Mouse (Mus musculus) kidney, embryonic 14.5 days (tissue): Measurements from ENCODE around the gene Atp13a4. TPM values are rescaled to one million over a fixed set of nuclear protein-coding genes. Genes with fewer than 3 reads are reported as not detected.

Experiments
- ATAC-seq: fragments of 200-750 bp; cut with Nextera tagmentation; 2 replicates; pipeline ENCODE4 v1.8.0; 2017; ENCODE audit warnings: moderate number of reproducible peaks, mild to moderate bottlenecking, moderate TSS enrichment, moderate library complexity; ENCODE audit not compliant: low FRiP score, low TSS enrichment
- H3K27ac ChIP-seq: fragments of 300-500 bp; sonication (generic); 2 replicates; pipeline ENCODE4 v1.5.1; 2014; ENCODE audit warnings: low read depth, mild to moderate bottlenecking, low read length, moderate library complexity, mixed read lengths
- H3K27me3 ChIP-seq: fragments of 300-500 bp; sonication (generic); 2 replicates; pipeline ENCODE4 v1.6.1; 2014; ENCODE audit warnings: mild to moderate bottlenecking, low read length; ENCODE audit not compliant: control insufficient read depth, insufficient read depth
- H3K36me3 ChIP-seq: fragments of 300-500 bp; sonication (generic); 2 replicates; pipeline ENCODE4 v1.6.1; 2014; ENCODE audit warnings: low read length, mixed read lengths; ENCODE audit not compliant: control insufficient read depth, insufficient read depth
- H3K4me1 ChIP-seq: fragments of 300-500 bp; sonication (generic); 2 replicates; pipeline ENCODE4 v1.6.1; 2014; ENCODE audit warnings: low read length, mixed read lengths; ENCODE audit not compliant: control insufficient read depth, insufficient read depth
- H3K4me2 ChIP-seq: fragments of 300-500 bp; sonication (generic); replicated peaks from 2 replicates; pipeline ENCODE4 v1.6.1; 2014; ENCODE audit warnings: low read depth, mild to moderate bottlenecking, low read length
- H3K4me3 ChIP-seq: fragments of 300-500 bp; sonication (generic); 2 replicates; pipeline ENCODE4 v1.5.1; 2014; ENCODE audit warnings: mild to moderate bottlenecking, low read length
- H3K9ac ChIP-seq: fragments of 300-500 bp; sonication (generic); 2 replicates; pipeline ENCODE4 v1.6.1; 2014; ENCODE audit warnings: low read depth, mild to moderate bottlenecking, low read length, moderate library complexity
- H3K9me3 ChIP-seq: fragments of 300-500 bp; sonication (generic); 2 replicates; pipeline ENCODE4 v1.6.1; 2016; ENCODE audit warnings: low read length; ENCODE audit not compliant: control insufficient read depth
- WGBS: fragments of 180-500 bp; shearing (Covaris S2); extraction: QIAGEN DNeasy Blood & Tissue Kit; methylation state at CpG from one replicate; pipeline ENCODE4 v1.1.7; 2014; 5-methylcytosine and 5-hydroxymethylcytosine counted together
- polyA plus RNA-seq: library from polyadenylated mRNA; unstranded; fragments of >200 nt; fragmentation: Nextera tagmentation; extraction: Ambion mirVana; gene quantifications from 2 replicates; pipeline ENCODE4 v1.2.1, GENCODE M21; 2014

Gene Atp13a4
- polyA plus RNA-seq, 1 experiment from 2014 or later, result 1.9 TPM

DNA sequence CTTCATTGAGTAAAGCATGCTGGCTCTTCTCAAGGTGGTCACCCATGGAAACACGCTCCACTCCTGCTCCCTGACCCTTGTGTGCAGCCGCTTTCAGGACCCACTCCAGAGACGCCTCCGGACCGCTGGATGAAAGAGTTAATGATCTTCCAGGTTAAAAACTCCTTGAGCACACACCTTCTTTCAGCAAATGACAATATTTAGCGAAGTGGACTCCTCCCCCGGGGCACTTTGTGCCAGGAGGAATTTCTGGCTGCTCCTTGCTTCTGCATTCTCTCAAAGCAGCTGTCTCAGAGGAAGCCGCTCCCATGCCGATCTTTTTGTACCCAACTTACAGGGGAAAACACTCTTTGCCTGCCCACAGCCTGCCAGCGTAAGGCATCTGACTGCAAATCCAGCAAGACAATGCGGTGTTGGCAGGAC lies 3.4 kb downstream of the Atp13a4 start:
- 66% methylated on average over 11 of the region's 11 CpGs for WGBS
- no peak overlapping the region for H3K4me2 ChIP-seq
- ATAC-seq, result no peak

DNA sequence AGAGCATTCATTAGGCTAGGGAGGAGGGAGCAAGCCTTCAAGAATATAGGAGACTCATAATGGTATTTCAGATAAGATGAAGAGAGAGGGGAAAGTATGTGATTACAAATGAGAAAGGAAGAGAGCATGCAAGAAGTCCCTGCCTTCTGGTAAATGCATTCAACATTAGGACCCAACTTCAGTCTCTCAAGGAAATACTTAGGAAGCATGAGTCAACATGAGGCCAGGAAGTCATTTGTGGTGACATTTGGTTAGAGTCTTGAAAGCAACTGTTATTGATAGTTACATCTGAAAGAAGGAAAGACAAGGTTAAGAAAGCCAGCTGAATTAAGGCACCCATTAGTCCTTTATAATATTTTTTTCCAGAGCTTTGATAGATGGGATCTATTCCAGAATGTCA lies 4.8 kb downstream of the Atp13a4 start:
- no peaks in the 10 kb centered on the region for H3K4me1 ChIP-seq
- H3K36me3 ChIP-seq, result no peaks in the 10 kb centered on the region
- H3K9ac ChIP-seq, result no peak overlapping the region
- H3K9me3 ChIP-seq, result no peaks in the 10 kb centered on the region
- no peak for ATAC-seq
- H3K27ac ChIP-seq, result no peak overlapping the region
- H3K4me3 ChIP-seq, result no peak overlapping the region
- H3K4me2 ChIP-seq, result no peak overlapping the region
- H3K27me3 ChIP-seq, result no peaks in the 10 kb centered on the region

More for the DNA sequence above, 3.4 kb downstream of the Atp13a4 start:
- H3K27ac ChIP-seq, result no peak overlapping the region
- no peaks in the 10 kb centered on the region for H3K27me3 ChIP-seq
- H3K9me3 ChIP-seq, result no peaks in the 10 kb centered on the region
- no peaks in the 10 kb centered on the region for H3K4me1 ChIP-seq
- H3K9ac ChIP-seq, result no peak overlapping the region
- H3K4me3 ChIP-seq, result no peak overlapping the region
- H3K36me3 ChIP-seq, result no peaks in the 10 kb centered on the region

DNA sequence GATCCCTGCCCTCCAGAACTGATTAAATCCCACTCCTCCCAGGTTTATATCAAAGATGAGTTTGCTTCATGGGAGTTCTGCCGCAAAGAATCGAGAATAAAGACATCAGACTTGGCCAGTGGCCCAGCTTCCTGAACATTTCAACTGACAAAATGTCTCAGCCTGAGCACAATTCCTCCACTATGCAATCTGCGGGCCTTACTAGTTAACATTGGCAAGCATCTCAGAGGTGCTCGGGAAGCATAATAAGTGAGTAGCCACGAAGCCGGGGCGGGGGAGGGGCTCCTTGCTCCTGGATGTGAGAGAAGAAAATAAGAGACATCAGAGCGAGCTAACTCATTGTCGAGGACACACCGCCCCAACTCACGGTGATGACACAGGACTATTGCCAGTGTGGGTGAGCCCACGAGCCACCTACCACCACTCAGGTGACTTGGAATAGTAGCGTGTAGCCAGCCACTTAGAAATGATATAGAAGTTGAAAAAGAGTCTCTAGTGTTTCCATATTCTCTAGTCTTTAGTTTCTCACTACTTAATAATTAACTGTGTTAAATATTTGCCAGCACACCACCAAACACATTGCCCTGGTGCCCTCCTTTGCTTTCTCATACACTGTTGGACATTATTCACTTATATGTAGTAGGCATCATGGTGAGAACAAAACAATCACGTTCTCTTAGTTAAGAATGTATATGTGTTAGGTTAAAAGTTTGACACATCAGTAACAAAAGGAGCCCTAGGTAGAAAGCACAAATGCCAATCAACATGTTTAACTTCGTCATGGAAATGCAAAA lies 8.1 kb downstream of the Atp13a4 start:
- Histone ChIP-seq H3K4me1 (no peaks in the 10 kb centered on the region), H3K4me3 (no peak overlapping the region), H3K27ac (no peak overlapping the region), H3K27me3 (no peaks in the 10 kb centered on the region), H3K9me3 (no peaks in the 10 kb centered on the region), H3K36me3 (no peaks in the 10 kb centered on the region), H3K9ac (no peak overlapping the region), H3K4me2 (no peak overlapping the region)
- no peak for ATAC-seq
- 76% methylated on average over 15 of the region's 15 CpGs for WGBS

DNA sequence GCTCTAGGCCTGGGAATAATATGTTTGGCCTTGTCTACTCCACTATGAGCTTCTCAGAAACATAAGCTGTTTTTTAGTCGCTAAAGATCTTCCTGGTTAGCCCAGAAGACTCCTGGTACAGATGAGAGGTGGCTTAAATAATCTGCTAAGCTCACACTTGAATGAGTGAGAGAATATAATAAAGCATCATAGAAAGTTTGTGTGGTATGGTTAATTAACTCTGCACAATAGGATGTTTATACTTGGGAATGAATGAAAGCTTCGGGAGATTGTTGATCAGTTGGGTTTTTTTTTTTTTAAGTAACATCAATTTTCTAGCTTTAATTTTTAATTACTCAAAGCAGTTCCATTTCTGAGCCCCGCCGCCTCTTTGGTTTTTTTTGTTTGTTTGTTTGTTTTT lies 8.8 kb downstream of the Atp13a4 start:
- 92% methylated on average over 4 of the region's 4 CpGs for WGBS
- H3K27ac ChIP-seq, result no peak overlapping the region
- H3K9me3 ChIP-seq, result no peaks in the 10 kb centered on the region
- H3K4me2 ChIP-seq, result no peak overlapping the region
- no peaks in the 10 kb centered on the region for H3K4me1 ChIP-seq
- no peaks in the 10 kb centered on the region for H3K36me3 ChIP-seq
- no peak for ATAC-seq
- H3K9ac ChIP-seq, result no peak overlapping the region
- H3K27me3 ChIP-seq, result no peaks in the 10 kb centered on the region
- H3K4me3 ChIP-seq, result no peak overlapping the region

DNA sequence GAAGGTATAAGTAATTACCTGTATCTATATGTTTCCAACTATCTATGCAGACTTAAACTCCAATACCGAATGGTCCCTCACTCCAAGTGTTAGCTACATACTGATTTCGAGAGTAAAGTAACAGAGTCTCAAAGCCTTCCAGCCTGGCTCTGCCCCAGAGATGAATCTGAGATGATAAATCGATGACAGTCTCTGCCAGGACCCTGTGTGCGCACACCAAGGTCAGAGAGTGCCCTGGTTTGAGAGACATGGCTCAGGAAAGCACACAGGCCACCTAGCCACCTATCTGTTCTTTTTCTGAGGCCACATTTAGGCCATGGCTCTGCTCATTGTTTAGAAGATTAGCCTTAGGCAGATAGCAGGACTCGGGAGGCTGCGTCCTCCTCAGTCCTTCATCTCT lies 11.0 kb downstream of the Atp13a4 start:
- Histone ChIP-seq H3K27ac (no peak overlapping the region), H3K9me3 (no peaks in the 10 kb centered on the region), H3K36me3 (no peaks in the 10 kb centered on the region), H3K27me3 (no peaks in the 10 kb centered on the region), H3K9ac (no peak overlapping the region), H3K4me3 (no peak overlapping the region), H3K4me1 (no peaks in the 10 kb centered on the region), H3K4me2 (no peak overlapping the region)
- ATAC-seq, result no peak
- WGBS, result 83% methylated on average over 6 of the region's 6 CpGs

DNA sequence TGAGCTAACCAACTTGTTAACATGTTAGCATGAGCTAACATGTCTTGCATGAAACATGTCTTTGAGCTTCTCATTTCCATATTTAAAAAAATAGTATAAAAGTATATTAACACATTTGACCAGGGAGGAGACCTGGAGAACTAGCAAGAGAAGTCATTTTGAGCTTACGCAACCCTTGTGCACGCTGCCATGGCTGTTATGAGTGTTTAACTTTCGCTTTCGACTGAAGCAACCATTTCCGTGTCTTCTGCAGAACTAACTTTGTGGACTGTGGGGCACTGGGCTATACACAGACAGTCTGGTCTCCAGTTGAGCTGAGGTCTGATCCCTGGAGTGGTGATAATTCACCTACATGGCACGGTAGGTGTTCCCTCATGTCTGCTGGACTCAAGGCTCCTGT lies 17.6 kb downstream of the Atp13a4 start:
- H3K9ac ChIP-seq, result no peak overlapping the region
- H3K4me3 ChIP-seq, result no peak overlapping the region
- H3K27me3 ChIP-seq, result no peaks in the 10 kb centered on the region
- H3K9me3 ChIP-seq, result no peaks in the 10 kb centered on the region
- H3K36me3 ChIP-seq, result no peaks in the 10 kb centered on the region
- H3K27ac ChIP-seq, result no peak overlapping the region
- WGBS, result 89% methylated on average over 6 of the region's 6 CpGs
- H3K4me2 ChIP-seq, result no peak overlapping the region
- no peaks in the 10 kb centered on the region for H3K4me1 ChIP-seq
- ATAC-seq, result no peak

DNA sequence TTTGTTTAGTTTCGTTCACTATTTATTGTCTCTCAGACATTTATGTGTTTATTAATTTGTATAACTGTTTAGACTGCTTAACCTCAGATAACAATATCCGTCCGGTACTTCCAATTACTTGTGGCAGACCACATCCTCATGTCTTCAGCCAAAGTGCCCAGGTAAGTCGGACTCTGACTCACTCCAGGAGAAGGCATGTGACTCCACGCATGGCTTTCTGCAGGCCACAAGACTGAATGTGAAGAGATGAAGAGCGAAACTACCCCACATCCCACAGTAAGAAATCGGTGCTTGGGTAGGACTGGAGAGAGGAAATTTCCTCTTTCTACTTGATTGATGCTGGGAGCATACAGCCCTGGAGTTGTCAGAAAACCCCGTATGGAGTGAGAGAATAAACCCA lies 18.1 kb downstream of the Atp13a4 start:
- Histone ChIP-seq H3K36me3 (no peaks in the 10 kb centered on the region), H3K9me3 (no peaks in the 10 kb centered on the region), H3K4me2 (no peak overlapping the region), H3K4me1 (no peaks in the 10 kb centered on the region), H3K9ac (no peak overlapping the region), H3K27ac (no peak overlapping the region), H3K4me3 (no peak overlapping the region), H3K27me3 (no peaks in the 10 kb centered on the region)
- no peak for ATAC-seq
- 79% methylated on average over 8 of the region's 8 CpGs for WGBS

DNA sequence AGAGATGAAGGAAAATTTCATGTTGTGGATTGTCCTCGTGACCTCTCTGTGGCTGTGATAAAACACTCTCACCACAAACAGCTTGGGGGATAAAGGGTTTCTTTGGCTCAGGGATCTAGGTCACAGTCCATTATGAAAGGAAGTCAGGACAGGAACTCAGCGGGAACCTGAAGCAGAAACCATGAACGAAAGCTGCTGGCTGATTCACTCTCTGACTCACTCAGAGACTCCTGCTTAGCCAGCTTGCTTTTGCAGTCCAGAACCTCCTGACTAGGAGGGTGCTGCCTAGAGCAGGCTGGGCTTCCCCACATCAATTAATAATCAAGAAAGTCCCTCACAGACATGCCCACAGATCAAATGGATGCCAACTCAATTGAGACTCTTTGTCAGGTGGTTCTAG lies 32.2 kb downstream of the Atp13a4 start:
- WGBS, result 70% methylated on average over 3 of the region's 3 CpGs
- H3K9ac ChIP-seq, result no peak overlapping the region
- H3K4me1 ChIP-seq, result no peaks in the 10 kb centered on the region
- H3K4me2 ChIP-seq, result no peak overlapping the region
- H3K27me3 ChIP-seq, result no peaks in the 10 kb centered on the region
- no peak overlapping the region for H3K4me3 ChIP-seq
- H3K9me3 ChIP-seq, result no peaks in the 10 kb centered on the region
- H3K27ac ChIP-seq, result no peak overlapping the region
- no peaks in the 10 kb centered on the region for H3K36me3 ChIP-seq
- no peak for ATAC-seq

DNA sequence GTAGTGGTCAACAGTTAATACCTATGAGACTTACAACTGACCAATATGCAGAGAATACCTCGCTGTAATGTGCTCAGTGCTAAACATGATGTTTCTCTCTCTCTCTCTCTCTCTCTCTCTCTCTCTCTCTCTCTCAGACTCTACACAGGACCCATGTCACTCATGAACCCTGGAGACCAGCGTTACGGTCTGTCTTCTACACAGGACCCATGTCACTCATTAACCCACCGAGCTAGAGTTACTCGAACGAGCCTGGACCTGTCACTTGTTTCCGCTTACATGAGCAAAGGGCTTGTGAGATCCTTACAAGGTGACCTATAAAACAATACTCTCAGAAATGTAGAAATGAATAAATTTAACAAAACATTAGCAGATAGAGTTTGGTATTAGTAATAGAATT lies 33.9 kb downstream of the Atp13a4 start:
- Histone ChIP-seq H3K4me3 (no peak overlapping the region), H3K4me1 (no peaks in the 10 kb centered on the region), H3K4me2 (no peak overlapping the region), H3K27me3 (no peaks in the 10 kb centered on the region), H3K27ac (no peak overlapping the region), H3K9ac (no peak overlapping the region), H3K9me3 (no peaks in the 10 kb centered on the region), H3K36me3 (no peaks in the 10 kb centered on the region)
- WGBS, result 58% methylated on average over 7 of the region's 7 CpGs
- peak; percentile 52; the same call in 1 of the 2 replicates for ATAC-seq
